Comparison of ENCODE assay signal across 30 mouse cellular contexts in genomic region chr9:68835037-68835649, GRCm38 (mm10).
DNase-seq lines count a peak whose midpoint lies in the region; ATAC-seq lines count a peak whose summit lies in the region.
"Had no signal": no experiment of that assay in that cellular context is flagged by ENCODE, and none has a peak within 500 bp of the region (broad histone marks: within the 10 kb centered on the region; RNA-seq: fewer than 3 reads in every experiment).

No protein-coding gene starts in this region.

- no peaks in the 10 kb centered on the region for H3K27me3 ChIP-seq in neural tube, embryonic 15.5 days (replicated peaks)
- H3K27me3 ChIP-seq: embryonic facial prominence, embryonic 12.5 days; heart, embryonic 15.5 days; intestine, embryonic 15.5 days; limb, embryonic 15.5 days; liver, embryonic 13.5 days; midbrain, embryonic 15.5 days; neural tube, embryonic 12.5 days had no signal

- 80% methylated on average over 7 of the region's 7 CpGs for WGBS in neural tube, embryonic 15.5 days

- no peak overlapping the region for H3K4me3 ChIP-seq in neural tube, embryonic 15.5 days (replicated peaks)
- H3K4me3 ChIP-seq: embryonic facial prominence, embryonic 12.5 days; gastrocnemius, adult 2 months; heart, embryonic 10.5 days; heart, embryonic 15.5 days; intestine, embryonic 15.5 days; left cerebral cortex, adult 2 months; limb, embryonic 15.5 days; liver, embryonic 13.5 days; midbrain, embryonic 15.5 days; neural tube, embryonic 12.5 days had no signal

- H3K9me3 ChIP-seq in neural tube, embryonic 15.5 days (replicated peaks): no peaks in the 10 kb centered on the region
- H3K9me3 ChIP-seq: embryonic facial prominence, embryonic 12.5 days; heart, embryonic 10.5 days; heart, embryonic 15.5 days; intestine, embryonic 15.5 days; limb, embryonic 15.5 days; liver, embryonic 13.5 days; midbrain, embryonic 15.5 days; neural tube, embryonic 12.5 days had no signal

- ATAC-seq in neural tube, embryonic 15.5 days (ENCODE audit: low FRiP score): no peak
- ATAC-seq: forebrain, embryonic 14.5 days; hindbrain, embryonic 16.5 days; intestine, embryonic 15.5 days; midbrain, embryonic 15.5 days; Patski had no signal

- H3K36me3 ChIP-seq in neural tube, embryonic 15.5 days: no peaks in the 10 kb centered on the region
- H3K36me3 ChIP-seq: embryonic facial prominence, embryonic 12.5 days; G1E; heart, embryonic 10.5 days; heart, embryonic 15.5 days; intestine, embryonic 15.5 days; limb, embryonic 15.5 days; liver, embryonic 13.5 days; midbrain, embryonic 15.5 days; neural tube, embryonic 12.5 days had no signal

- no peak overlapping the region for H3K4me2 ChIP-seq in neural tube, embryonic 15.5 days
- H3K4me2 ChIP-seq: embryonic facial prominence, embryonic 12.5 days; heart, embryonic 15.5 days; intestine, embryonic 15.5 days; limb, embryonic 15.5 days; liver, embryonic 13.5 days; midbrain, embryonic 15.5 days; neural tube, embryonic 12.5 days had no signal

- H3K27ac ChIP-seq in neural tube, embryonic 15.5 days (replicated peaks): no peak overlapping the region
- H3K27ac ChIP-seq: embryonic facial prominence, embryonic 12.5 days; gastrocnemius, adult 2 months; heart, embryonic 10.5 days; heart, embryonic 15.5 days; intestine, embryonic 15.5 days; left cerebral cortex, adult 2 months; limb, embryonic 15.5 days; liver, embryonic 13.5 days; macrophage; midbrain, embryonic 15.5 days; neural tube, embryonic 12.5 days had no signal

- peak; percentile 28 for DNase-seq in neural tube, embryonic 10.5 days (ENCODE audit: extremely low spot score, low spot score)
- DNase-seq in embryo, embryonic 11.5 days (ENCODE audit: low read depth, low spot score): peak; percentile 29
- DNase-seq in gonadal fat pad, adult 2 months (ENCODE audit: low read depth): peak; percentile 22
- DNase-seq in yolk sac, embryonic 10.5 days (ENCODE audit: low spot score): peak; percentile 48
- no peak for DNase-seq in urinary bladder, postnatal 25 days (ENCODE audit: low spot score)
- DNase-seq in layer of hippocampus, postnatal 14 days (ENCODE audit: low spot score in 2 of 2): no peak
- no peak for DNase-seq in kidney, postnatal 25 days
- DNase-seq: cerebellum, adult 8-10 months; cerebellum, postnatal 25 days; gastrocnemius, adult 2 months; kidney, adult 8-10 months; kidney, postnatal 10 days; liver, embryonic 13.5 days; lung, adult 18-20 months; lung, postnatal 10 days; thymus, postnatal 4 days had no signal

- H3K9ac ChIP-seq in neural tube, embryonic 15.5 days (replicated peaks): no peak overlapping the region
- H3K9ac ChIP-seq: embryonic facial prominence, embryonic 12.5 days; heart, embryonic 15.5 days; intestine, embryonic 15.5 days; limb, embryonic 15.5 days; liver, embryonic 13.5 days; midbrain, embryonic 15.5 days; neural tube, embryonic 12.5 days had no signal

- H3K4me1 ChIP-seq in neural tube, embryonic 15.5 days: no peaks in the 10 kb centered on the region
- H3K4me1 ChIP-seq: heart, embryonic 15.5 days; intestine, embryonic 15.5 days; liver, embryonic 13.5 days; midbrain, embryonic 15.5 days; neural tube, embryonic 12.5 days had no signal

Comparison
In these comparisons a context has a peak if more than half of its experiments do, and no peak if none do; other contexts are left out.
1. DNase-seq: peak in neural tube, embryonic 10.5 days (single experiment), embryo, embryonic 11.5 days (single experiment), gonadal fat pad, adult 2 months (single experiment) and yolk sac, embryonic 10.5 days (single experiment); none in urinary bladder, postnatal 25 days (single experiment), layer of hippocampus, postnatal 14 days (0 of 2) and kidney, postnatal 25 days (0 of 2).